Mouse (Mus musculus) gastrocnemius, adult 8-10 months (tissue): ENCODE data around the gene Grm7. TPM values are rescaled to one million over a fixed set of nuclear protein-coding genes. Genes with fewer than 3 reads are reported as not detected.

ENCODE experiments used
- DNase-seq, 2 experiments: peaks; one replicate each; pipeline ENCODE4 v3.0.0; 2022; ENCODE audit warnings: low spot score in 2 of 2
- total RNA-seq, 4 experiments: library from RNA; stranded (reverse); gene quantifications; 2 replicates each; pipeline ENCODE4 v1.2.4; 2022

Gene Grm7
- total RNA-seq = not detected

DNA sequence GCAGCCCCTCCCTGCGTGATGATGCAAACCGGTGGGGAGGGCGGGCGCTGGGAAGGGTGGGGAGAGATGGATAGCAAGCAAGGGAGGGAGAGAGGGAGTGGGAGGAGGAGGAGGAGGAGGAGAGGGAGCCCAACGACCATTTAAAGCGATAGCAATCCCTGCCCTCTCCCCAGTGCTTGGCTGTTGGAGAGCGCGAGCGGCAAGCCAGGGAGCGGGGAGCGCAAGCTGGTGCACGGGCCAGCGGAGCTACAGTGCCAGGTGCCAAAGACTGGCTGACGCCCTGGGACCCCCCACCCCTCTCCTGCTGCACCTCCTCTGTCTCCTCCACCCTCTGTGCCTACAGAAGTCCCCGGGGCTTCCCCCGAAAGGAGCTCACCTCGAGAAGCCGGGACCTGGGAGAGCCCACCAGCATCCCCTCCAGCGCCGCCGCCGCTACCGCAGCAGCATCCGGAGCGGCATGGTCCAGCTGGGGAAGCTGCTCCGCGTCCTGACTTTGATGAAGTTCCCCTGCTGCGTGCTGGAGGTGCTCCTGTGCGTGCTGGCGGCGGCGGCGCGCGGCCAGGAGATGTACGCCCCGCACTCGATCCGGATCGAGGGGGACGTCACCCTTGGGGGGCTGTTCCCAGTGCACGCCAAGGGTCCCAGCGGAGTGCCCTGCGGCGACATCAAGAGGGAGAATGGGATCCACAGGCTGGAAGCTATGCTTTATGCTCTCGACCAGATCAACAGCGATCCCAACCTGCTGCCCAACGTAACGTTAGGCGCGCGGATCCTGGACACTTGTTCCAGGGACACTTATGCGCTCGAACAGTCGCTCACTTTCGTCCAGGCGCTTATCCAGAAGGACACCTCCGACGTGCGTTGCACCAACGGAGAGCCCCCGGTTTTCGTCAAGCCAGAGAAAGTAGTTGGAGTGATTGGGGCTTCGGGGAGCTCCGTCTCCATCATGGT is at the start of gene Grm7:
Gene Grm7, plus strand, starts transcription at position 171 of the 951 bp plus-strand sequence.
- no peak for DNase-seq

DNA sequence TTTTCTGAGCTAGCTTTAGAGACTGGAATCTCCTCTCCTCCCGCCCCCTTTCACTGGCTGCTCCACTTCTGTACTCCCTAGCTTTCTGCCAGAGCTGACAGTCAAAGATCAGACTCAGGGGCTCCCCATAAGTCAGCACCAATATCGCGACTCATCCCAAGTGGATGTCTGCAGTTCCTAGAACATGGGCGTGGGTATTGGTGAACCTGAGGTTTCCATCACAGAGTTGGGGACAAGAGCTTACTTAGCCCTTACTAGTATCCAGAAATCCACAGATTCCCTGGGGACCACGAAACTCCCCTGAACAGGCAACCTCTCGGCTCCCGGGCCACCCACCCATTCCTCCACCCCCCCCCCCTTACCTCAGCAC is 355 bp upstream of the Grm7 start:
- no peak for DNase-seq

DNA sequence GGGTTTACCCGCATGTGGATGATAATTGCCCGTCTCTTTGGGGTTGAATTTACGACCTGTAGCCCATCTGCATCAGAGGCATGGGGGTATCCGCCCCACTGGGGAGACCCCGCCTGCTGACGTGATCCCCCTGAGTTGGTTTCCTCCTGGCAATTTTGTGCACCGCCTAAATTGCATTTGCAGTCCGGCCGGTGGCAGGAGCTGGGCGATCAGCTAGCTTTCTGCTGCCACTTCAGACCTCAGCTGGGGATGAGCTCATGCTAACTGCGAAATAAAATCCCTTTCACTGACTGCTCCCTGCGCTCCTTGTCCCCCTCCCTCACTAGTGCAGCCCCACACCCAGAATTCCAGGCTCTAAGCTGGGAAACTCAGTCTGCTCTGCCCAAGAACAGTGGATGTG is 1.5 kb downstream of the Grm7 start:
- no peak for DNase-seq

DNA sequence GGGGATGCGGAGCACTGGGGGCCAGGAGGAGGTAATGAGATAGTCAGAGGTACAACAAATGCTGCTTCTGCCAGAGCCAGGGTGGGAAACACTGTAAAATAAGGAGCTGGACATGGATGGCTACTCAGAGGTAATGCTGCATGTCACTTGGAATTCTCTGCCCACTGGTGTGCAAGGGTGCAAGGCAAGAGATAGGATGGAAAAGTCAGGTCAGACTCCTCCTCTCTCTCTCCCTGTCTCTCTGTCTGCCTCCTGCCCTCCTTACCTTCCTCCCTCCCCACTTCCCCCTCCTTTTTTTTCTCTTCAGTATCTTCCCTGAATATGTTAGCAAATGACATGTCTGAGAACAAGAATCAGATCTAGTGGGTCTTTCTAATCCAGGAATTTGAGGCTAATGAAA is 3.8 kb downstream of the Grm7 start:
- no peak for DNase-seq

DNA sequence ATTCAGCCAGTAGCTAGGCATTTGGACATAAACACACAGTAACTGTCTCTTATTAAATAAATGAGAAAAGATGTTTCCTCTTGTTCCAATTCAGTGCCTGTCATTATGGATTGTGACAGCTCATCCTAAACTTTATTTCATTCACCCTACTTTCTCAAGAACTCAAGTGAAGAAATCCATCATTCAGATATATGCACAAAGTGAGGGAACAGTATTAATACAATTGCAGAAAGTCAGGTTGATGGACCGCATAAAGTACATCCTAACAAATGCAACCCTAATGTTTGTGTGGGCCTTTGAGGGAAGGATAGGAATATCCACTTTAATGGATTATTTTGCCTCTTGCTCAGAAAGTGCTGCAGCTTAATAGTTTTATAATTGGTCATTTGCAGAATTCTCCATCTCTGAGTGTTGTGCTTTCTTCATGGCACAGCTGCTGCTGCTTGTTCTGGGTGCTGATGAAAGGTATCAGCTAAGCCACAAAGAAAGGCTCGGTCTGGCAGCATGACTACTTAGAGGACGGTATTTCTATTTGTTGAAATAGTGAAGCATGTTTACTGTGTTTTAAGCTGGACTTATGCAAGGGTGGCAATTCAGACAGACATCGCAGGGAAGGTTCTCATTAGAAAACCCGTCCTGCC is 8.1 kb downstream of the Grm7 start:
- no peak for DNase-seq

DNA sequence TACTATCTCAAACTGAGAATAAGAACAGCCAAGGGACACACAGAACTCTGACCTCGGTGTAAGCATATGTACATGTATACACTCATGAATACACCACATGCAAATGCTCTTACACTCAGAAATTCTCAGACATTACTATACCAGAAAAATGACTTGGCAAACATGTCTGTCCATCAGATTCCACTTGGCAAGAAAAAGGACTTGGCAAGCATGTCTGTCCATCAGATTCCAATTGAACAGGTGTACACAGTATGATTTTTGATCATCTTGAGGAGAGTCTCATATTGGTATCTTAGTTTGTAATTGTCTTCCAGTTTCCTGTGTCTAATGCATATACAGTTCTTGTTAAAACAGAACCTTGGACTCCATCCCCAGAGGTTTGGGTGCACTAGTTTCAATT is 19.1 kb downstream of the Grm7 start:
- no peak for DNase-seq

DNA sequence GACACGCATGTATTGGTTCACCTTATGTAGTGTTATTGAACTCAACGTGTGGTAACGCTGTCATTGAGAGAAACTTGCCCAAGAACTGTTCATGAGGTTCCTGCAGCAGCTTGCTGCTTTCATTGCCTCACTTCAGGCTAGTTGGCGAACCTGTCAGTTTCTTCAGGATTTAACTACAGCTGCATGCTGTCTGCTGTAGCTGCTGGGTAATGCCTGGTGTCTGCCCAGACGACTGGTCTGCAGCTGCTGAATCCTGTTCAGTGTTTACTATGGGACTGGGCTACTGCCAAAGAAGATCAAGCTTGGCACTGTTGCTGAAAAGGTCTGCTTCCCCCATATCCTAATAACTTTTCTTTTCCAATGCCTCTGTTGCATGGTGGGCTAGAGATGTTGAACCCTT is 23.1 kb downstream of the Grm7 start:
- no peak for DNase-seq

DNA sequence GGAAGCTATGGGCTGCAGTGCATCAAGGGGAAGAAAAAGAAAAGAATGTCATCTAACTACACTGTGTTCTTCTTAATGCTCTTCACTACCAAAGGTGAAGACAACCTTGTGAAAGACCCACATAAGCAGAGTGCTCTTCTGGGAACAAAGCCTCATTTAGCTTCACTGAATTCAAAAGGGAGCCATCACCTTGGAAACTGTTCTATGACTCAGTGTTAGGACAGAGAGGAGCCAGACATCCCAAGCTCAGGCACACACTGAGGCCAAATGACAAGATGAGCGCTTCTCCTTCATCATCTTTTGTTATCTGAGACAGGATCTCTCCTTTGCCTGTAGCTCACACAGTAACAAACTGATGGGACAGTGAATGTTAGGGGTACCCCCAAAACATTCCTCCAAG is 45.6 kb downstream of the Grm7 start:
- DNase-seq = no peak

DNA sequence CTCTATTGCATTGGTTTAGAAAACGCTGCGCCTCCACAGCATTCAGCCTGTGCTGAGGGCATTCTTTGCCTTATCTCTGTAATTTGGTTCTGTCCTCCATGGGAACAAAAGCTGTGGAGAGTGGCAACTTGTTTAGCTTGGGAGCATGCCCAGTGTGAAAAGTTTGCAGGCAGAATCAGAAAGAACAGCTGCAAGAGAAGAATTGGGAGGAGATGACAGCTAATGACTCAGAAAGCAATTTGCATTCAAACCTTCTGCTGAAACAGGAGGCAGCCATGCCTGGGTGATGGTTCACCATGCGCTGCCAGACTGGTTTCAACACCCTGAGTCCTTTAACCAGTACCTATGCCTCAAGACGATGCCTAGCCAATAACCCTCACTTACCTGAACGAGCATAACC is 64.4 kb downstream of the Grm7 start:
- no peak for DNase-seq

DNA sequence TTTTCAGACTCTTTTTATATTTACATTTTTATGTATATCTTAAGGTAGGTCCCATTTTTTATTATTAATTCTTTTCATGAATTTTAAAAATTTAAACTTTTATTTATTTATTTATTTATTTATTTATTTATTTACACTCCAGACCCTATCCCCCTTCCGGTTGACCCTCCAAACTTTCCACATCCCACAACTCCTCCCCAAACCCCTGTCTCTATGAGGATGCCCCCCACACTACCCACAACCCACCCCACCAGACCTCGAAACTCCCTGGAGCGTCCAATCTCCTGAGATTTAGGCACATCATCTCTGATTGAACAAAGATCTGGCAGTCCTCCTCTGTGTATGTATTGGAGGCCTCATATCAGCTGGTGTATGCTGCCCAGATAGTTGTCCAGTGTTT is 69.6 kb downstream of the Grm7 start:
- DNase-seq = no peak

DNA sequence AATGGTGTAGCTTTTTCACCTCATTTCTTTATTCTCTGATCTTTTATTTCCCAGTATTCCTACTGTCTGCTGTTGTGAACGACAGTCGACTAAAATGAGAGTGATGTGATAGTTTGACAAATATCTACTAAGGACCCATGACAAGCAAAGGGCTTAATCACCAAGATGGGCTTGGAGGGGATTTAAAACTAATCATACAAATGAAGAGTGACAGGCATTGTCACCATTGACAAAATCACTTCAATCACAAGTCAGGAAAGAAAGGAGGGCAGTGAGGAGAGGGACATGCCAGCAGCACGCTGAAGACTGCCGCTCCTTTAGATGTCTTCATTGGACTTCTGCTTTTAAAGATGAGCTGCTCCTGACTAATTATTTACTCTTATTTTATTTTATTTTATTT is 78.0 kb downstream of the Grm7 start:
- DNase-seq = no peak

DNA sequence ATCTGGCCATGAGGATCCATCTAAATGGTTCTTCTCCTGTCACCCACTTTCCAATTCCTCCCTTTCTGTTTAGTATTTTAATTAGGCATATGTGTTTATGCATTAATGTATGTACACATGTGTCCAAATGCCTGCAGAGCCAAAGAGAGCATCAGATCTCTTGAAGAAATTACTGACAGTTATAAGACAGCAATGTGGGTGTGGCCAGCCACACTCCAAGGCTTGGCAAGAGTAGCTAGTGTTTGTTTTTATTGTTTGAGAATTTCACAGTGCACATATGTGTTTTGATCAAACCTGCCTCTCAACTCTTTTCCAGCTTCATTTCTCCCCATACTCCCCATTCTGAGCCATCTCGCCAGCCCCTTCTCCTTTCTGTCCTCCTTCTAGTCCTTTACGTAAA is 88.5 kb downstream of the Grm7 start:
- DNase-seq = no peak

DNA sequence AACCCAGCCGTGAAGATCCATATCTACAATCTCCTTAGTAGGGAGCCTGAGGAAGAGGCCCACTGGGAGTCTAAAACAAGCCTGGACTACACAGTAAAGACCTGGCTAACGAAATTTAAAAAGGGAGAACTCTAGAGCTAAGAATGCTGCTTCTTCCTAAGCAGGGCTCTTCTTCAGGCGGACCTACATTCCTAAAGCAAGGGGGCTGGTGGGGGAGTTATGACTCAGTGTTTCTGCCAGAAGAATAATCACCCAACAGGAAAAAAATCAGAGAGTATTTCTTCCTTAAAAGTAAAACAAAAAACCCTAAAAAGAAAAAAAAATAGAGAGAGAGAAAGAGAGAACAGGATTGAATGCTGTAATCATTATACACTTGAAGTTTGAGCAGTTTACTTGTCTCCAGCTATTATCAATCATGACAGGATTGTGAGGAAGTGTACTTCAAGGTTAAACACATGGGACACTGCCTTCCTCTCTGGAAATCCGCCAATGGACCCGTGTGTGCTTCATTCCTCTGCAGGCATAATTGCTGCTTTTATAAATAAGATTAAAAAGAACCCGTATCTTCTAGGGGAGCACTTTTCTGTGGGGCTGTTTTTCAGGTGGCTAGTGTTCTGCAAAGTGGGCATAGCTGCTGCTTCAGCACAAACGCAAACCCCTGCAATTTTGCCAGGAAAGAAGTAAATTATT is 98.7 kb downstream of the Grm7 start:
- no peak for DNase-seq

DNA sequence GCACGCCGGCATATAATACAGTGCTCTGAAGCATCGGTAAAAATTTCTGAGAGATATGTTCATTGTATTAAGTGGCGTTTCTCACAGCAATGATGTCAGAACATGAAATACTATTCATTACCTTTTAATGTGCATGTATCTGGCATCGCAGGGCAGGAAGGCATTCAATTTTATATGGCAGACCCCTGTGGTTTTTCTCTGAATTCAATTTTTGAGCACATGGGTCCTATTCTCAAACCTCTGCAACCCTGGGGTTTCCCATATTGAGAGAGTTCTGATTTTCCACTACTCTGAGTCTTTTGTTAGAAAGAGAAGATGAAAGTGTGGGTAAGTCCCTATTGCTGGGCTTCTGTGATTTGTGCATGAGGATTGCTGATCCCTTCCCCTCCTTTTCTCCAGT is 110.5 kb downstream of the Grm7 start:
- no peak for DNase-seq

DNA sequence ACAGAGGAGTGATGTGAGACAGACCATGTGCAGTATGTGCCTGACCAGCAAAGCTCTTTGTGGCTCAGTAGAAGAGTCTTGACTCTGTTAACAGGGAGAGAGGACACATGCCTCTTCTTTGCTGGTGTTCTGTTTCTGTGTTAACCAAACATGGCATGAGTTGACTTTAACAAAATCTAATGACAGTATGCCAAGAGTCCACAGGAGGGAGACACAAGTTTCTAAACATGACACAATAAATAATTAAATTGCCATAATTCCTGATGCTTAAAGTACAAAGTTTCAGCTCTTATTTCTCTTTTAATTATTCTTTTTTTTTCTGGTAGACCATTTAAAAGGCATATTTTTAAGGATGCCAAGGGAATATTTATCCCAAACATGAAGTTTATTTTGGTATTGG is 124.2 kb downstream of the Grm7 start:
- no peak for DNase-seq

DNA sequence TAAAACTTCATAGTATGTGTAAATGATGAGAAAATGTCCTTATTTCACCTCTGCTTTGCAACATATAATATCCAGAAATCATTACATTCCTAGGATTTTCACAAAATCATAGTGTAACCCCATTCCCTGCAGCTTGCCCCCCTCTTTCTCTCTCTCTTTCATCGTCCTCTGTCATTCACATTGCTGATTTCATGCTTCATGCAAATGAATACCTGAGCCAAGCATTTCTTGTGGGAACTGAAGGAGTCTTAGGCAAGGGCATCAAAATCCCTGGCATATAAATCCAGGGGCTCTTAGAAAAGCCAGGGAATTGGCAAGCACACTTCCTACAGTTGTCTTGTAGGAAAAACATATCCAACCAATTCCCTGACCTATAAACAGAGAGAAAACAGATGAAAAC is 127.3 kb downstream of the Grm7 start:
- DNase-seq = no peak

DNA sequence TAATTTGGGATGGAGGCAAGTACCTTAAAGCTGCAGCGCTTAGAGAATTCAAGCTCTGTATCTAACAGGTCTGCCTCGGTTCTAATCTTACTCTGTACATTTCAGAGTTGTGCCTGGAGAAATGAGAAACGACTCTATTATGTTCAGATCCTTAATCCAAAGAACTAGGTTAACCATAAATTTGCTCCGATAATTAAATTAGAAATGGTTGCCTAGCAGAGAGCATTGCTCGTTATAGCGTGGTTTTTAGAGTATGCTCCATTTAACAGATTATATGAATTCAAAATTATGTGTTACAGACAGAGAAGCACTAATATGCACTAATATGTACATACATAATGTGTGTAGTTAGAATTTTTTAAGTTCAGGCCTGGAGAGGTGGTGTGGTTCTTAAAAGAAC is 130.7 kb downstream of the Grm7 start:
- no peak for DNase-seq

DNA sequence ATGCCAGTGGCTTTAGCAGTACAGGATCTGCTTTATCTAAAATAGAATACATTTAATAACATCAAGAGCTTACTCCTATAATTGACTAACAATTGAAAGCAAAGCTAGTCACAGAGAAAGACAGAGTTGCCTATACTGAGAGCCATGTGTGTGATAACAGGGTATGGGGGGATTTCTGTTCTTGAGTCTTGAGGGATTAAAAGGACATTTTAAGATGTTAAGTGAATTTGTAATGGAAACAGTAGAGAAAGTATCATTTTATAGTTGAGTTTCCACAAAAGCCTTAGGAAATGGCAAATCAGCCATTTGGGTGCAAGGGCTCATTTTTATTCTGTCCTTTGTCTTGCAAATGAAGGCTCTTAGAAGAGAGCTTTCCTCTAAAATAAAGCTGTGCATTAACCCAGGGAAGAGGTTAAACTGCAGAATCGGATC is 140.1 kb downstream of the Grm7 start:
- no peak for DNase-seq

DNA sequence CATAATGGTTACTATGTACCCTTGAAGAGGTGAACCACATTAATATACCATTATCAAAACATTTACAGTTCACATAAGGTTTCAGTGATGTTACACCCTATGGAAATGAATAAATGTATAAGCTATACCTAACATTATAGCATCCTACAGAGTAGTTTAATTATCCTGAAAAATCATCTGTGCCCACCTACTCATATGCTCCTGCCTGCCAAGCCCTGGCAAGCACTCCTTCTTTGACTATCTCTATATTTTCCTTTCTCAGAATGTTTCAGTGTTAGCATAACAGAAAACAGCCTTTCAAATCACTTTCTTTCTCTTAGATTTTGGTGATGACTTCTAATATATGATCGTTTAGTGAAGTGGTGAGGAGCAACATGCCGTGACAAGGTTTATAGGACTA is 147.3 kb downstream of the Grm7 start:
- DNase-seq = no peak

DNA sequence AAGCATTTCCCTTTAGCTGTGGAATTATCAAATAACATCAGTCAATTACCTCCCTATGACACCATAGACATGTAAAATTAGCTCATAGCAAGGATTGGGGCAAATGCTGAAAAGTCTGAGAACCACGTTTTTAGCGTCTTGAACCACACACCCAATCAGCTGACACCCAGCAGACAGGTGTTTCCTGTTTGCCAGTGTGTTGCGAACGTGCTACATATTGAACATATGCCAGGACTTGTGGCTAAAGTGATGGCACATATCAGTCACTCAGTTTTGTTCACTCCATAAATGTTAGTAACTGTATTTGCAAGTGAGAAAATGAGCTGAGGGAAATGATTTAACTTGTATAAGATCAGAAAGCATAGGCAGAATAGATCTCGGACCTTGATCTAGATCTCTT is 162.1 kb downstream of the Grm7 start:
- DNase-seq = no peak

DNA sequence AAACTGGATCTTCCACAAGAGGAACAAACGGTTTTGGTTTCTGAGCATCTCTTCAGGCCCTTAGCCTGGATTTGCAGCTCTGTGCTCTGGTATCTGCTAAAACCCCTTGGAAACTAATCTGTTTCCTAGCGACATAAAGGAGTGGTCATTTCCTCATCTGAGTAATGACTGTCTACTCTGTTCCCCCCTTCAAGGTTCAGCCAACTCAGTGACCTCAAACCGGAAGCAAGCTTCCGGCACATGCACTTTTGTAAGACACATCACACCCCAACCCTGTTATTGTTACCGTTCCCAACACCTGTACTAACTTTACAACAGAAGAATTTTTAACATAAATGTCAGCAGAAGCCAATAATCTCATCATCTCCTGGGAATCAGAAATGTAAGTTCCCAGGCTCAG is 166.8 kb downstream of the Grm7 start:
- DNase-seq = no peak

DNA sequence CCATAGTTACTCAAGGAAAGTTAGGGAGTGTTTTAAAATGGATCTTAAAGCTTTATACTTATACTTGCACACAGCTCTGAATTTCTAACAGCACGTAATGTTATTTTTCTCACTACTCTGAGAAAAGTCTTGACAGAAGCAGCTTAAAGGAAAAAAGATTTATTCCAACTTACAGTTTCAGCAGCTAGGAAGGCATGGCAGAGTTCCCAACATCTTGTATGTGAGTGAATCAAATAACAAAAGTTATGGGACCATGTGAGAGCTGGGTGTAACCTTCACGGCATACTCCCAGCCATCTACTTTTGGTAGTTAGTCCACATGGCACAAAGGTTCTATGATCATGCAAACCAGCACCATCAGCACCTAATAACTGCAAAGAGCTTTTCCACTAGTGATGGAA is 172.9 kb downstream of the Grm7 start:
- no peak for DNase-seq

DNA sequence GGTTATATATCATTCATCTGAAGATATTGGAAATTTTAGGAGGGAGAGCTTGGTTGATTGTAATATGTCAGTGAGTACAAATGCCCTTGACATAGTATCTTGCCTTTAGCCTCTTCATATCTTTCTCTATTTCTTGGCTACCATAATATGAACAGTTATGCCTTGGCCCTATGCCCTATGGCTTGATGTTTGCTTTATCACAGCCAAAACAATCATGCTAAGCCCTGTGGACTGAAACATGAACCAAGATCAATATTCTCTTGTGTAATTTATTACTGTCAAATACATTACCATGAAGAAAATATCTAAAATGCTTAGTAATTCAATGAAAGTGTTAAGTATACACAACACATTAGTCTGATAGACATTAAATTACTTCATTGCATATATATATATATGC is 222.9 kb downstream of the Grm7 start:
- DNase-seq = no peak
